Mouse (Mus musculus) CD4-positive helper T cell, adult 2 months (primary cell): ENCODE data around the gene Vps36.

Experiments
- DNase-seq: peaks from one replicate; pipeline ENCODE4 v3.0.0-alpha.2; 2012; ENCODE audit warnings: low read depth, missing footprints, low spot score

The Vps36 gene

GRCm38 (mm10) chr8:22209012-22209411 lies 16.4 kb downstream of the Vps36 start:
- DNase-seq, result no peak

- DNase-seq, result no peak
Observed at GRCm38 (mm10) chr8:22214826-22215225, 22.2 kb downstream of the Vps36 start.

GRCm38 (mm10) chr8:22226361-22226760 lies 33.8 kb downstream of the Vps36 start:
- no peak for DNase-seq

- DNase-seq, result peak; percentile 37
Observed at GRCm38 (mm10) chr8:22227061-22227877, 34.7 kb downstream of the Vps36 start, which contains the start of gene Thsd1. Gene Thsd1 (plus strand): TSS chr8:22227313.

GRCm38 (mm10) chr8:22228621-22229020 lies 36.0 kb downstream of the Vps36 start:
- peak; percentile 13 for DNase-seq

- no peak for DNase-seq
Observed at GRCm38 (mm10) chr8:22242986-22243385, 50.4 kb downstream of the Vps36 start.

GRCm38 (mm10) chr8:22245663-22246062 lies 53.1 kb downstream of the Vps36 start:
- DNase-seq, result no peak

- DNase-seq, result no peak
Observed at GRCm38 (mm10) chr8:22247956-22248355, 55.3 kb downstream of the Vps36 start.

- DNase-seq, result no peak
Observed at GRCm38 (mm10) chr8:22249080-22249479, 56.5 kb downstream of the Vps36 start.

GRCm38 (mm10) chr8:22258946-22259450 lies 66.4 kb downstream of the Vps36 start:
- DNase-seq, result no peak

- DNase-seq, result no peak
Observed at GRCm38 (mm10) chr8:22259531-22259930, 66.9 kb downstream of the Vps36 start.

GRCm38 (mm10) chr8:22260091-22260722 lies 67.6 kb downstream of the Vps36 start:
- no peak for DNase-seq

GRCm38 (mm10) chr8:22262267-22262666 lies 69.7 kb downstream of the Vps36 start:
- DNase-seq, result no peak

- no peak for DNase-seq
Observed at GRCm38 (mm10) chr8:22264292-22264691, 71.7 kb downstream of the Vps36 start.

- no peak for DNase-seq
Observed at GRCm38 (mm10) chr8:22264787-22265186, 72.2 kb downstream of the Vps36 start.

- DNase-seq, result no peak
Observed at GRCm38 (mm10) chr8:22265194-22265593, 72.6 kb downstream of the Vps36 start.

- DNase-seq, result no peak
Observed at GRCm38 (mm10) chr8:22266809-22267208, 74.2 kb downstream of the Vps36 start.
